Mouse (Mus musculus): ENCODE data around the gene Bnc1. TPM values are rescaled to one million over a fixed set of nuclear protein-coding genes. Genes with fewer than 3 reads are reported as not detected.

The Bnc1 gene
- polyA plus RNA-seq, 1 experiment, result 0.07 TPM

DNA sequence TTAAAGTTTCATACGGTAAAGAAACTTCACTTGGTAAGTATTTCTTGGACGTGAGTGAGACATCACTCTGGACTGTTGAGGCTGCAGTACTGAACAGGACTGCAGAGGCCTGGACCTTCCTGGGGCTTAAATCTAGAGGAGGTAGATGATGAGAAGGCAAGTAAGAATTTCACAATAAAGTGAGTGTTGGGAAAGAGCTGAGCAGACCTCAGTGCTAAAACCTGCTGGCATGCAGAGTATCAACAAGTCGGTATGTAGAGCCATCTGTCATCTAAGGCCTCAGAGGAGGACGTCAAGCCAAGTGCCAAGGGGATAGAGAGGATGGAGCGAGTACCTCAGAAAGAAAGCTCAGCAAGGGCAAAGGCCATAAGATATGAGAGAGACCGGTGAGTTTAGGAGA lies 8.4 kb downstream of the Bnc1 start:
- 82% methylated on average over 6 of the region's 6 CpGs for WGBS
- TF ChIP-seq CTCF (IDR thresholded peaks at IDR 0.05; ENCODE audit: extremely low read depth, insufficient read depth, insufficient read length, insufficient replicate concordance), result no peak
- no peak for TF ChIP-seq POLR2A (IDR thresholded peaks at IDR 0.05; ENCODE audit: low read depth, low read length)
- Histone ChIP-seq H3K36me3 (ENCODE audit: control insufficient read depth, insufficient read depth, low read length) (no peaks in the 10 kb centered on the region), H3K27me3 (ENCODE audit: control insufficient read depth, insufficient read depth, low read length) (no peaks in the 10 kb centered on the region), H3K4me3 (ENCODE audit: extremely low read depth, insufficient read depth, insufficient read length) (no peak overlapping the region), H3K27ac (ENCODE audit: insufficient read depth, low read length) (no peak overlapping the region), H3K4me1 (ENCODE audit: control insufficient read depth, insufficient read depth, insufficient read length) (no peaks in the 10 kb centered on the region)
- DNase-seq (ENCODE audit: low read depth in 1 of 2, low spot score in 2 of 2), result no peak

DNA sequence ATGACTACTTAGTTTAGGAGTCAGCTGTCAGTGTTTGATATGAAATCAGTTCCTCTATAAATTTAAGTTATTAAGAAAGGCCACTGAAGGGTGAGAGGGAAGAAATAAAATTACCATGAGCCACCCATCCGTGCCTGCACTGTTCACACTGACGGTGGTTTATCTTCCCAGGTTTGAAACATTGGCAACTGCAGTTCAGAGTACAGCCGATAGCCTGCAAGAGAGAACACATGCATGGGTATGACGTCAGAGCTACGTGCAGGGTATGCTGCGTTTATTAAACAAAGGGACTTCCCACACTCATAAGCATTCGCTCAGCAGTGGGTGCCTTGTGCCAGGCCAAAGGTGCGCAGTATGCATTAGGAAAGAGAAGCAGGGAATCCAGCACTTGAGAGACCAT lies 13.8 kb downstream of the Bnc1 start:
- Histone ChIP-seq H3K4me3 (ENCODE audit: extremely low read depth, insufficient read depth, insufficient read length) (no peak overlapping the region), H3K27ac (ENCODE audit: insufficient read depth, low read length) (no peak overlapping the region), H3K27me3 (ENCODE audit: control insufficient read depth, insufficient read depth, low read length) (no peaks in the 10 kb centered on the region), H3K4me1 (ENCODE audit: control insufficient read depth, insufficient read depth, insufficient read length) (no peaks in the 10 kb centered on the region), H3K36me3 (ENCODE audit: control insufficient read depth, insufficient read depth, low read length) (no peaks in the 10 kb centered on the region)
- 92% methylated on average over 8 of the region's 8 CpGs for WGBS
- DNase-seq (ENCODE audit: low read depth in 1 of 2, low spot score in 2 of 2), result no peak
- TF ChIP-seq CTCF (IDR thresholded peaks at IDR 0.05; ENCODE audit: extremely low read depth, insufficient read depth, insufficient read length, insufficient replicate concordance) (no peak), POLR2A (IDR thresholded peaks at IDR 0.05; ENCODE audit: low read depth, low read length) (no peak)

DNA sequence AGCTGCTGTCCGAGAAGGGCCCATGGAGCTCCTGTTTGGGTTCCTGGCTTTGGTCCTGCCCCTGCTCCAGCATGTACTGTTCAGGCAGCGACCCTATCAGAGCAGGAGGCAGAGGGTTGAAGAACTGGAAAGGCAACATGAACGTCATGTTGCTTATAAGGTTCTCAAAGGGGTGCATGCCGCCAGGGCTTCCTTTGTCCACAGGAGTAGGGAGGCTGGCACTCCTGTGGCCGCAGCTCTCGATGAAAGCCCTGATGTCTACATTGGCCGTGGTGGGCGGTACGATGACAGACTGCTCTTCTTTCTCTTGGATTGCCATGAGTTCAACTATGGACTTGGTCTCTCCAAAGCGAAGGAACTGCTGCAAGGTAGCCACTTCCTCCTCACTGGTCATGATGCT lies 17.5 kb downstream of the Bnc1 start:
- Histone ChIP-seq H3K36me3 (ENCODE audit: control insufficient read depth, insufficient read depth, low read length) (no peaks in the 10 kb centered on the region), H3K27ac (ENCODE audit: insufficient read depth, low read length) (no peak overlapping the region), H3K4me3 (ENCODE audit: extremely low read depth, insufficient read depth, insufficient read length) (no peak overlapping the region), H3K27me3 (ENCODE audit: control insufficient read depth, insufficient read depth, low read length) (no peaks in the 10 kb centered on the region), H3K4me1 (ENCODE audit: control insufficient read depth, insufficient read depth, insufficient read length) (no peaks in the 10 kb centered on the region)
- DNase-seq (ENCODE audit: low read depth in 1 of 2, low spot score in 2 of 2), result no peak
- 91% methylated on average over 10 of the region's 10 CpGs for WGBS
- no peak for TF ChIP-seq POLR2A (IDR thresholded peaks at IDR 0.05; ENCODE audit: low read depth, low read length)
- no peak for TF ChIP-seq CTCF (IDR thresholded peaks at IDR 0.05; ENCODE audit: extremely low read depth, insufficient read depth, insufficient read length, insufficient replicate concordance)

GRCm38 (mm10) chr7:81973939-81974338 lies 18.2 kb downstream of the Bnc1 start:
- Histone ChIP-seq H3K27ac (ENCODE audit: insufficient read depth, low read length) (no peak overlapping the region), H3K36me3 (ENCODE audit: control insufficient read depth, insufficient read depth, low read length) (no peaks in the 10 kb centered on the region), H3K27me3 (ENCODE audit: control insufficient read depth, insufficient read depth, low read length) (no peaks in the 10 kb centered on the region), H3K4me1 (ENCODE audit: control insufficient read depth, insufficient read depth, insufficient read length) (no peaks in the 10 kb centered on the region), H3K4me3 (ENCODE audit: extremely low read depth, insufficient read depth, insufficient read length) (no peak overlapping the region)
- TF ChIP-seq CTCF (IDR thresholded peaks at IDR 0.05; ENCODE audit: extremely low read depth, insufficient read depth, insufficient read length, insufficient replicate concordance), result no peak
- TF ChIP-seq POLR2A (IDR thresholded peaks at IDR 0.05; ENCODE audit: low read depth, low read length), result no peak
- 90% methylated on average over 12 of the region's 12 CpGs for WGBS
- DNase-seq (ENCODE audit: low read depth in 1 of 2, low spot score in 2 of 2), result no peak

DNA sequence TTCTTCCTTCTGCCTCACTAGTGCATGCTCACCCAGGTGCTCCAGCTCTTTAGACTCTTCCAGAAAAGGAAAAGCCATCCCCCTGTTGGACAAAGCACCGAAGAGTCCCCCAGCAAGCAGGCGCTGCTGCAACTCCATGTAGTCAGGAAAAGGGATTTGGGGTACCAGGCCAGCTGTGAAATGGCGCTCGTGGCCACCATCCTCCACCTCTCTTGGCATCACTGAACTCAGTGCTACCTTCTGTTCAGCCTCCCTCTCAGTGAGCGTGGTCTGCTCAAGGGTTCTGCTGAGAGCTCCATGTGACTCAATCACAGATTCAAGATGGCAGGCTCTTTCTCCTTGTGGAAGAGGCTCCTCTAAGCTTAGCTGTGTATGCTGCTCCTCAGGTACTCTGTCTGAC lies 18.8 kb downstream of the Bnc1 start:
- Histone ChIP-seq H3K27me3 (ENCODE audit: control insufficient read depth, insufficient read depth, low read length) (no peaks in the 10 kb centered on the region), H3K36me3 (ENCODE audit: control insufficient read depth, insufficient read depth, low read length) (no peaks in the 10 kb centered on the region), H3K27ac (ENCODE audit: insufficient read depth, low read length) (no peak overlapping the region), H3K4me1 (ENCODE audit: control insufficient read depth, insufficient read depth, insufficient read length) (no peaks in the 10 kb centered on the region), H3K4me3 (ENCODE audit: extremely low read depth, insufficient read depth, insufficient read length) (no peak overlapping the region)
- no peak for DNase-seq (ENCODE audit: low read depth in 1 of 2, low spot score in 2 of 2)
- 90% methylated on average over 5 of the region's 5 CpGs for WGBS
- TF ChIP-seq POLR2A (IDR thresholded peaks at IDR 0.05; ENCODE audit: low read depth, low read length) (no peak), CTCF (IDR thresholded peaks at IDR 0.05; ENCODE audit: extremely low read depth, insufficient read depth, insufficient read length, insufficient replicate concordance) (no peak)

- Histone ChIP-seq H3K4me3 (ENCODE audit: extremely low read depth, insufficient read depth, insufficient read length) (no peak overlapping the region), H3K4me1 (ENCODE audit: control insufficient read depth, insufficient read depth, insufficient read length) (no peaks in the 10 kb centered on the region), H3K27me3 (ENCODE audit: control insufficient read depth, insufficient read depth, low read length) (no peaks in the 10 kb centered on the region), H3K27ac (ENCODE audit: insufficient read depth, low read length) (no peak overlapping the region), H3K36me3 (ENCODE audit: control insufficient read depth, insufficient read depth, low read length) (no peaks in the 10 kb centered on the region)
- TF ChIP-seq CTCF (IDR thresholded peaks at IDR 0.05; ENCODE audit: extremely low read depth, insufficient read depth, insufficient read length, insufficient replicate concordance) (no peak), POLR2A (IDR thresholded peaks at IDR 0.05; ENCODE audit: low read depth, low read length) (no peak)
- no peak for DNase-seq (ENCODE audit: low read depth in 1 of 2, low spot score in 2 of 2)
- WGBS, result 34% methylated on average over 6 of the region's 6 CpGs
These were observed 23.1 kb downstream of the Bnc1 start for GRCm38 (mm10) chr7:81968975-81969374.

GRCm38 (mm10) chr7:81968451-81968850 lies 23.6 kb downstream of the Bnc1 start:
- H3K27ac ChIP-seq (ENCODE audit: insufficient read depth, low read length), result no peak overlapping the region
- WGBS, result 74% methylated on average over 4 of the region's 4 CpGs
- TF ChIP-seq CTCF (IDR thresholded peaks at IDR 0.05; ENCODE audit: extremely low read depth, insufficient read depth, insufficient read length, insufficient replicate concordance), result no peak
- no peaks in the 10 kb centered on the region for H3K4me1 ChIP-seq (ENCODE audit: control insufficient read depth, insufficient read depth, insufficient read length)
- DNase-seq (ENCODE audit: low read depth in 1 of 2, low spot score in 2 of 2), result no peak
- no peaks in the 10 kb centered on the region for H3K27me3 ChIP-seq (ENCODE audit: control insufficient read depth, insufficient read depth, low read length)
- no peak overlapping the region for H3K4me3 ChIP-seq (ENCODE audit: extremely low read depth, insufficient read depth, insufficient read length)
- no peaks in the 10 kb centered on the region for H3K36me3 ChIP-seq (ENCODE audit: control insufficient read depth, insufficient read depth, low read length)
